Mouse (Mus musculus) heart, embryonic 13.5 days (tissue): ENCODE measurements around the gene Prpf8. TPM values are rescaled to one million over a fixed set of nuclear protein-coding genes. Genes with fewer than 3 reads are reported as not detected.

Experiments used
- ATAC-seq: fragments of 200-750 bp; cut with Nextera tagmentation; 2 replicates; pipeline ENCODE4 v1.8.0; 2017; ENCODE audit warnings: moderate TSS enrichment; ENCODE audit not compliant: insufficient number of reproducible peaks, low FRiP score, low TSS enrichment; ENCODE audit errors: extremely low read depth
- H3K27ac ChIP-seq: fragments of 300-500 bp; sonication (generic); replicated peaks from 2 replicates; pipeline ENCODE4 v1.5.1; 2015; ENCODE audit warnings: moderate library complexity, mild to moderate bottlenecking, inconsistent platforms
- H3K27me3 ChIP-seq: fragments of 300-500 bp; sonication (generic); replicated peaks from 2 replicates; pipeline ENCODE4 v1.6.1; 2015; ENCODE audit warnings: mild to moderate bottlenecking, inconsistent platforms
- H3K36me3 ChIP-seq: fragments of 300-500 bp; sonication (generic); 2 replicates; pipeline ENCODE4 v1.6.1; 2015; ENCODE audit warnings: mild to moderate bottlenecking, inconsistent platforms
- H3K4me1 ChIP-seq: fragments of 300-500 bp; sonication (generic); 2 replicates; pipeline ENCODE4 v1.6.1; 2015; ENCODE audit warnings: inconsistent platforms
- H3K4me2 ChIP-seq: fragments of 300-500 bp; sonication (generic); 2 replicates; pipeline ENCODE4 v1.6.1; 2015; ENCODE audit warnings: inconsistent platforms, mild to moderate bottlenecking, moderate library complexity
- H3K4me3 ChIP-seq: fragments of 300-500 bp; sonication (generic); 2 replicates; pipeline ENCODE4 v1.5.1; 2015; ENCODE audit warnings: moderate library complexity, mild to moderate bottlenecking, inconsistent platforms
- H3K9ac ChIP-seq: fragments of 300-500 bp; sonication (generic); 2 replicates; pipeline ENCODE4 v1.6.1; 2015; ENCODE audit warnings: inconsistent platforms, mild to moderate bottlenecking, moderate library complexity
- H3K9me3 ChIP-seq: fragments of 300-500 bp; sonication (generic); 2 replicates; pipeline ENCODE4 v1.6.1; 2016; ENCODE audit warnings: inconsistent platforms
- WGBS: fragments of 180-500 bp; shearing (Covaris S2); methylation state at CpG from one replicate; pipeline ENCODE4 v1.1.7; 2015; ENCODE audit warnings: mixed read lengths; 5-methylcytosine and 5-hydroxymethylcytosine counted together
- polyA plus RNA-seq: library from polyadenylated mRNA; unstranded; fragments of >200 nt; fragmentation: Nextera tagmentation; extraction: Ambion mirVana; gene quantifications from 2 replicates; pipeline ENCODE4 v1.2.1, GENCODE M21; 2015

The Prpf8 gene
- polyA plus RNA-seq: 31.6 and 32.1 TPM in 2 replicates

DNA sequence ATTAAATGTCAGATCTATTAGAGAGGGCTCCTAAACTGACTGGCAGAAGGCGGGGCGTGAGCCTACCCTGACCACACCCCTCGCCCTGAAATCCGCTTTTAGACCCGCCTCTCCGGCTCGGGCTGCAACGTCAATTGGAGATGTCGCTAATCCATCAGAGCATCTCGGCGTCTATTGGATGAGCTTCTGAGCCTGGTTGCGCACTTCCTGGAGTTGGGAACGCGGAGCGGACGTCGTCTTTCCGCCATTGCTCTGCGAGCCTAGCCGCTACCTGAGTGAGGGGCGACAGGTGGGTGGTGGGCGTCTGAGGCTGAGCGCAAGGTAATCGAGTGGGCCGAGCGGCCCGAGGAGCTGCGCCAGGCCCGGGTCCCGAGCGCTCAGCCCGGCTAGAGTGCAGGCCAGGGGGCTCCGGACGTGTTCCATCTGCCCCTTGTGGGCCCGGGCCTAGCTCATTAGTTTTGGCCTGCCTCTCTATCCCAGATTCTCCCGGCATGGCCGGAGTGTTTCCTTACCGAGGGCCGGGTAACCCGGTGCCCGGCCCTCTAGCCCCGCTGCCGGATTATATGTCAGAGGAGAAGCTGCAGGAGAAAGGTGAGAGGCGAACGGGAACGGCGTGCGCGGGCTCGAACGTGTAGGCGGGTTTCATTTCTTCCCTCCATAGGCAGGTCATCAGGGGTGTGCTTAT lies at the start of gene Prpf8:
TSS of gene Prpf8 (plus strand) at position 216 of the 685 bp plus-strand sequence.
- Histone ChIP-seq H3K36me3 (peaks cover 38% of the 10 kb centered on the region), H3K27me3 (peaks cover 7% of the 10 kb centered on the region), H3K4me3 (peak within 1 kb of the TSS; percentile 89), H3K4me1 (peaks cover 13% of the 10 kb centered on the region), H3K27ac (peak within 1 kb of the TSS; percentile 55), H3K4me2 (peak within 1 kb of the TSS; percentile 96), H3K9me3 (no peaks in the 10 kb centered on the region), H3K9ac (peak within 1 kb of the TSS; percentile 97)
- ATAC-seq: peak; percentile 97
- under 1% methylated on average over 52 of the region's 52 CpGs for WGBS

DNA sequence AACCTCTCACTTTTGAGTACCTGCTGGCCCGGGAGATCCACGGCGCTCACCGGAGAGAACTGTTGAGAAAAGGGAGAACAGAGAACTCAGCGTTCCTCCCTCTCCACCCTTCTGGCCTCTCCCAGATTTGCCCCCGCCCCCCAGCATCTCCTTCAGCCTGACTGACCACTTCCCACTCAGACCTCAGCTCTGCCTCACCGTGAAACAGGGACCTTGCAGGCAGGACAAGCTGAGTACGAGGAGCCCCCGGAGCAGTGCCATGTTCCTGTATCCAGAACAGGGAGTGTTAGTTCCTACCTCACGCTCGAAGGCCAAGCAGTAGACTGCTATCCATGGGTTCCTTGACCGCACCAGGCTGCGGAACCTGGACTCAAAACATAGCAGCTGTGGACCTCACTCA lies 48.4 kb upstream of the Prpf8 start:
- H3K9me3 ChIP-seq: peaks cover 6% of the 10 kb centered on the region; the same call in 1 of the 2 replicates
- WGBS: 73% methylated on average over 13 of the region's 13 CpGs
- H3K4me2 ChIP-seq: no peak overlapping the region
- H3K4me1 ChIP-seq: 0 out of 2 replicates have a peak, but pooled peaks cover 5% of the 10 kb centered on the region
- H3K36me3 ChIP-seq: peaks cover 19% of the 10 kb centered on the region
- no peak overlapping the region for H3K27ac ChIP-seq
- H3K9ac ChIP-seq: no peak overlapping the region
- no peaks in the 10 kb centered on the region for H3K27me3 ChIP-seq
- no peak for ATAC-seq
- H3K4me3 ChIP-seq: no peak overlapping the region

DNA sequence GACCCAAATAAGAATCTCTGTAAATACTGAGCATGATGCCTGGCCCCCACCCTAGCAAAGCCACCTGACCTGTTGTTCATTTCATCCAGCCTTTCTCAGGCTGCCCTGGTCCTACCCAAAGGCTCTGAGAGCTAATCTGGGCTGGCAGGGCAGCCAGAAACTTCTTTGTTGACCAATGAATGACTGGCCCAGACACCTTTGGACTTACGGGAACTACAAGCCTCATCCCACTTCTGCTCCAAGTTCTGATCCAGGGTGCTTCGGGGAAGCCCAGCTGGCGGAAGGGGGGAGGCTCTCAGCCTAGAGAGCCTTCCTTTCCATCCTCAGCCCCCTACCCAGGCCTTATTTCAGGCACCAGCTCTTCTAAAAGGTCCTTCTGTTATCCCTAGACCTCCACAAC lies 47.8 kb upstream of the Prpf8 start:
- no peak for ATAC-seq
- Histone ChIP-seq H3K4me2 (no peak overlapping the region), H3K27ac (no peak overlapping the region), H3K27me3 (no peaks in the 10 kb centered on the region), H3K9ac (no peak overlapping the region), H3K4me1 (0 out of 2 replicates have a peak, but pooled peaks cover 5% of the 10 kb centered on the region), H3K4me3 (no peak overlapping the region), H3K9me3 (peaks cover 6% of the 10 kb centered on the region; the same call in 1 of the 2 replicates), H3K36me3 (peaks cover 25% of the 10 kb centered on the region)
- 93% methylated on average over 3 of the region's 3 CpGs for WGBS

DNA sequence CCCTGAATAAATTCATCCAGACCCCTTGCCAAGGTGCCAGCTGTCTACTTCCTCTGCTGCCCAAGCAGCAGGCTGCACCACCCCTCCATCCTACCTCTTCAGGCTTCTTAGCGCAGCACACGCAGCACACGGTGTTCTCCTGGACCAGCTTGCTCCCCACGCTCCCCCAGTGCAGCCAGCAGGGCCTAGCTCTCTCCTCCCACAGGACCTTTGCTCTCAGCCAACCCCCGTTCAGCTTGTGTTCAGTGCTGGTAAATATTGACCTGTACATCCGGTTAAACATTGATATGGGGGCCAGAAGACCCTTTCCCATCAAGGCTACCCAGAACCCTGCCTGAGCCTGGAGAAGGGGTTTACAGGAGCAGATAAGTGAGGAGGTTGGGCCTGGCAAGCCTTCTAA lies 47.3 kb upstream of the Prpf8 start, which contains the start of gene Serpinf2:
TSS of gene Serpinf2 (minus strand) at position 229 of the 400 bp plus-strand sequence.
- Histone ChIP-seq H3K9ac (no peak within 1 kb of the TSS), H3K9me3 (peaks cover 2% of the 10 kb centered on the region; the same call in 1 of the 2 replicates), H3K27me3 (no peaks in the 10 kb centered on the region), H3K36me3 (peaks cover 30% of the 10 kb centered on the region), H3K27ac (no peak within 1 kb of the TSS), H3K4me1 (0 out of 2 replicates have a peak, but pooled peaks cover 5% of the 10 kb centered on the region), H3K4me2 (no peak within 1 kb of the TSS), H3K4me3 (no peak within 1 kb of the TSS)
- WGBS: 85% methylated on average over 6 of the region's 6 CpGs
- no peak for ATAC-seq

DNA sequence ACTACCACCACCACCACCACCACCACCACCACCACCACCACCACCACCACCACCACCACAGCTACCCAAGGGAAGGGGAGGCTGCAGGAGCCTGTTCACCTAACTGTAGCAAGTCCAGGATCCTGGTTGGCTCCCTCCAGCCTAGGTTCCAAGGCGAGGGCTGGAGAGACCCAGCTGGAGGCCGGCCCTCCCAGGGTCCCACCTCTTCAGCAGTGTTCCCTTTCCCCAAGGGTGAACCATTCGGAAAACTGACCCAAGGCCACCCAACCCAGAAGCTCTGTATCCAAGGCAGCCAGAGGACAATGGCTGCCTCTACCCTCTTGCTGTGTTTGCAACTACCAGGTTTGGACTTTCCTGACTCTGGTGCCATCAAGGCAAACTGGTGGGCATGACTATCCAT lies 46.7 kb upstream of the Prpf8 start:
- H3K36me3 ChIP-seq: peaks cover 36% of the 10 kb centered on the region
- no peak for ATAC-seq

DNA sequence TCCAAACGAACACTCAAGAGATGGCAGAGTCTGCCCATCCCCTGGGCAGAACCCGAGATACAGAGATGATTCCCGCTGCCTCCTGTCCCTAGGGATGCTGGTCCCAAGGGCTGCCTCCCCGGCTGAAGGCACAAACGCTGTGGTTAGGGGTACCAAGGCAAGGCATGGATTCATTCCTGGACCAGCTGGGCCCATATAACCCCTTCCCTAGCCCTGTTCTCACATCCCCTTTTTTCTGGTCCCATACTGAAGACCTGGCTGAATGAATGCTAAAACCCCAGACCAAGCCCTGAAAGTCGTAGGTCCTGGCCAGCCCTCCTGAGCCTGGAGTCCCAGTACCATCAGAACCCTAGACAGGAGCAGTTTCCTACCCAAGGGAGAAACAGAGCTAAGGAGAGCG lies 45.6 kb upstream of the Prpf8 start:
- Histone ChIP-seq H3K4me1 (0 out of 2 replicates have a peak, but pooled peaks cover 5% of the 10 kb centered on the region), H3K4me3 (no peak overlapping the region), H3K36me3 (peaks cover 47% of the 10 kb centered on the region), H3K4me2 (no peak overlapping the region), H3K27me3 (no peaks in the 10 kb centered on the region), H3K27ac (no peak overlapping the region), H3K9me3 (no peaks in the 10 kb centered on the region), H3K9ac (no peak overlapping the region)
- ATAC-seq: no peak
- 84% methylated on average over 7 of the region's 7 CpGs for WGBS

More for the DNA sequence above, 46.7 kb upstream of the Prpf8 start:
- Histone ChIP-seq H3K27ac (no peak overlapping the region), H3K4me2 (no peak overlapping the region), H3K4me1 (0 out of 2 replicates have a peak, but pooled peaks cover 5% of the 10 kb centered on the region), H3K27me3 (no peaks in the 10 kb centered on the region), H3K4me3 (no peak overlapping the region), H3K9ac (no peak overlapping the region), H3K9me3 (no peaks in the 10 kb centered on the region)
- whole genome bisulfite sequencing: 77% methylated on average over 3 of the region's 3 CpGs

DNA sequence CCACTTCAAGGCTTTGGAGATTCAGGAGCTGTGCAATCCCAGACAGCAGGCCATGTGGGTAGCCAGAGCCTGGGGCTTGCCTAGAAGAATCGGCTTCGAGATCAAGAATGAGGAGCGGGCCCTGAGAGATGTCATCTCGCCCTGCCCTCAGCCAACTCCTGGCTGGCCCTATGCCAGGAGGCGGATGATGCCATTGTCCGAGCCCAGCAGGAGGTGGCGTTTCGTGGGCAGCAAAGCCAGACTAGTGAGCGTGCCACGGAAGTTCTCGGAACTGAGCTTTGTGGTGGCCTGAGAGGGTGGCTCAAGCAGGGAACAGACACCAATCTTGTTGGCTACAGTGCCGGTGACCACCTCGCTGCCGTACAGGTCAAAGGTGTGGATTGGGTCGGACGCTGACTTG lies 45.0 kb upstream of the Prpf8 start:
- no peak for ATAC-seq

DNA sequence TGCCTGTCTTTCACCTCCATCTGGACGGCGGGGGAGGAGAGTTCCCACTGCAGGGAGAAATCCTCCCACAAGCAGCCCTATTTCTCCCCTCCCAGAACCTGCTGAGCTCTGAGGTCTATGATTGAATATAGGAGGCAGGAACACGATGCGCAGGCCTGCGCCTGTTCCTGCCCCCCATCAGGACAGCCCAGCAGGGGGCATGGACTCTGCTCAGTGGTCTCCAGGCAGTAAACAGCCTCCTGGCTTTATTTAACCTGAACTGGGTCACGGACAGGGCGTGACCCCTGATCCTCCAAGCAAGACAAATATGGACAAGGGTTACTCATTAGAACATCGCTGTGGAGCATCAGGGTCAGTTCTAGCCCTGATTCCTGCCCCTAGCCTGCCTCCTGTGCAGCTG lies 42.9 kb upstream of the Prpf8 start:
- H3K36me3 ChIP-seq: peaks cover 73% of the 10 kb centered on the region
- no peak for ATAC-seq
- no peaks in the 10 kb centered on the region for H3K27me3 ChIP-seq
- no peak overlapping the region for H3K4me3 ChIP-seq
- no peaks in the 10 kb centered on the region for H3K9me3 ChIP-seq
- H3K4me1 ChIP-seq: no peaks in the 10 kb centered on the region
- no peak overlapping the region for H3K4me2 ChIP-seq
- H3K9ac ChIP-seq: no peak overlapping the region
- H3K27ac ChIP-seq: no peak overlapping the region
- 66% methylated on average over 8 of the region's 8 CpGs for WGBS

More for the DNA sequence above, 45.0 kb upstream of the Prpf8 start:
- 88% methylated on average over 16 of the region's 16 CpGs for WGBS
- Histone ChIP-seq H3K27me3 (no peaks in the 10 kb centered on the region), H3K36me3 (peaks cover 52% of the 10 kb centered on the region), H3K4me3 (no peak overlapping the region), H3K9me3 (no peaks in the 10 kb centered on the region), H3K9ac (no peak overlapping the region), H3K4me2 (no peak overlapping the region), H3K4me1 (0 out of 2 replicates have a peak, but pooled peaks cover 5% of the 10 kb centered on the region), H3K27ac (no peak overlapping the region)

DNA sequence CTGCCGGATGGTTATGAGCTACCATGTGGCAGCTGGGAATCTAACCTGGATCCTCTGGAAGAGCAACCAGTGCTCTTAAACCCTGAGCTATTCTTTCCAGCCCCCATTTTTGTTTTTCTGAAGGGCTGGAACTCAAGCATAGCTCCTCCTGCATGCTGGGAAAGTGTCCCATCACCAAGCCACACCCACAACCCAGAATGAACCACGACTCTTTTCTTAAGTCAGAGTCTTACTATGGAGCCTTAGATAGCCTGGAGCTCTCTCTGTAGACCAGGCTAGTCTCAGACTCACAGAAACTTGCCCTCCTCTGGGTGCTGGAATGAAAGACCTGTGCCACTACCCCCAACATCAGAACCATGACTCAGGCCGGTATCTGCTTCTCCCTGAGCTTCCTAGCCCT lies 38.0 kb upstream of the Prpf8 start:
- whole genome bisulfite sequencing: 75% methylated on average over 3 of the region's 3 CpGs
- Histone ChIP-seq H3K36me3 (peaks cover 76% of the 10 kb centered on the region), H3K4me3 (no peak overlapping the region), H3K27ac (no peak overlapping the region), H3K4me2 (peak overlapping the region; percentile 34; the same call in 1 of the 2 replicates), H3K4me1 (peaks cover 22% of the 10 kb centered on the region), H3K9me3 (no peaks in the 10 kb centered on the region), H3K27me3 (no peaks in the 10 kb centered on the region), H3K9ac (no peak overlapping the region)
- ATAC-seq: no peak

DNA sequence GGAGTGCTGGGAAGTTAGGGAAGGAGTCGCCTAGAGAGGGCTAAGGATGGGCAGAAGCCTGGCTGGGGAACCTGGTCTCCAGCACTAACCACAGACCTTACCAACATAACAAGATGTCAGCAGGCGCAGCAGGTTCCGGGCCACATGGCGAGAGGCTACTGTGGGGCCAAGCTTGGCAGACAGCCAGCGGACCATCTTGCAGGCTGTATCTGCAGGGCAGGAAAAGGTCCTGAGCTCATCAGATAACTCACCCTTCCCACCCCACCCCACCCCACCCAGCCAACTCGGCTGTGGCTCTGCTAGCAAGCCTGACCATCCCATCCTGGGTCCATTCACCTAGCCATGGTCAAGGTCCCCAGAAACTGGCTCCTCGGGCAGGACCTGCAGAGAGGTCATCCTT lies 36.9 kb upstream of the Prpf8 start:
- Histone ChIP-seq H3K4me1 (peaks cover 29% of the 10 kb centered on the region), H3K36me3 (peaks cover 65% of the 10 kb centered on the region), H3K27ac (no peak overlapping the region), H3K4me2 (peak overlapping the region; percentile 34), H3K9ac (peak overlapping the region; percentile 21; the same call in 1 of the 2 replicates), H3K27me3 (no peaks in the 10 kb centered on the region), H3K4me3 (0 out of 2 replicates have a peak overlapping the region, but pooled peaks have one; percentile 4), H3K9me3 (no peaks in the 10 kb centered on the region)
- 62% methylated on average over 7 of the region's 7 CpGs for WGBS
- no peak for ATAC-seq

DNA sequence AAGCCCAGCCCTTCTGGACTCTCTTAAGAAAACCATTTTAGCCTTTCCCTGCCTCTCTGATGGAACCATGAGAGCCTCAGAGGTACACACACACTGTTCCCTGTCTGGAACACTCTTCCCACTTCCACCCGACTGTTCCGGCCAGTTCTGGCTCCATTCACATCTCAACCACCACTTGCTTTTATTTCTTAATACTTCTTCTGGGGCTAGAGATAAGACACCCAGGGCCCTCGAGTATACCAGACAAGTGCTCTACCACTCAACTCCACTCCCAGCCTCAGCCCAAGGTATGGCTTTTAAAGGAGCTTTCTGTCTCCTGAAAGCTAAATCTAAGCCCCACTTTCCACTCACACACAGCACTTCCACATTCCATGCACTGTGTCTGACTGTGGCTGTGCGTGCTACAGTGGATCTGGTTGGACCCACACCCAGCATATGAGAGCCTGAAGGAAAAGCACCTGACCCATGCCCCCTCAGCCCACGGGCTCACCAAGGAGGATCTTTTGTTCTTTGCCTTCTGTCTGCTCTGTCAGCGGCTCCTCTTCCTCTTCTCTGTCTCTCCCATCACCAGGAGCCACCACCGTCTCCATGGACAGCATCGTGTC lies 36.2 kb upstream of the Prpf8 start:
- H3K4me1 ChIP-seq: peaks cover 35% of the 10 kb centered on the region
- H3K27me3 ChIP-seq: no peaks in the 10 kb centered on the region
- 68% methylated on average over 8 of the region's 8 CpGs for WGBS
- no peak overlapping the region for H3K27ac ChIP-seq
- no peak for ATAC-seq
- H3K36me3 ChIP-seq: peaks cover 58% of the 10 kb centered on the region
- no peaks in the 10 kb centered on the region for H3K9me3 ChIP-seq
- peak overlapping the region; percentile 34 for H3K4me2 ChIP-seq
- H3K4me3 ChIP-seq: 0 out of 2 replicates have a peak overlapping the region, but pooled peaks have one; percentile 5
- peak overlapping the region; percentile 61; the same call in 1 of the 2 replicates for H3K9ac ChIP-seq
